Mouse (Mus musculus): ENCODE data around the gene Tmem248. TPM values are rescaled to one million over a fixed set of nuclear protein-coding genes. Genes with fewer than 3 reads are reported as not detected.

Gene Tmem248
- total and polyA plus RNA-seq, 3 experiments: 72.1 to 82.9 (median 80.9) TPM

GRCm38 (mm10) chr5:130217406-130217805, 525 bp downstream of the Tmem248 start:
- dilution Hi-C loops (cut with MboI; ENCODE audit: extremely low pct_ligation_motif_present, extremely low pct_unique_long_range_greater_than_20kb, low sequenced_read_pairs): no loop called here
- H3K36me3 ChIP-seq (replicated peaks in 1 of 2; ENCODE audit: control insufficient read depth in 1 of 2, insufficient read depth in 1 of 2, low read length in 1 of 2): peaks cover 14 to 36% of the 10 kb centered on the region in 2 experiments

GRCm38 (mm10) chr5:130218336-130218735, 1.5 kb downstream of the Tmem248 start:
- Histone ChIP-seq H3K79me2 (replicated peaks; ENCODE audit: control insufficient read depth, extremely low read depth, insufficient read depth, poor library complexity, severe bottlenecking) (peaks cover 12% of the 10 kb centered on the region), H3K27me3 (replicated peaks) (no peaks in the 10 kb centered on the region), H3K4me3 (replicated peaks in 1 of 3; ENCODE audit: low read depth in 2 of 3, low read length in 2 of 3, poor library complexity in 1 of 3) (no peak overlapping the region), H3K9ac (ENCODE audit: insufficient read depth, low read depth) (no peak overlapping the region), H3K9me3 (replicated peaks; ENCODE audit: low read length) (no peaks in the 10 kb centered on the region), H3K4me1 (ENCODE audit: control insufficient read depth in 1 of 2, insufficient read depth in 2 of 2) (peaks cover 0 to 10% of the 10 kb centered on the region in 2 experiments; a peak in 2 of 4 replicates), H3K4me2 (ENCODE audit: insufficient read depth, low read depth, poor library complexity, severe bottlenecking) (no peak overlapping the region), H3K27ac (ENCODE audit: insufficient read depth, low read depth) (no peak overlapping the region), H3K36me3 (replicated peaks in 1 of 2; ENCODE audit: control insufficient read depth in 1 of 2, insufficient read depth in 1 of 2, low read length in 1 of 2) (peaks cover 7 to 26% of the 10 kb centered on the region in 2 experiments)
- DNase-seq (ENCODE audit: extremely low read depth): no peak
- TF ChIP-seq ZC3H11A (IDR thresholded peaks at IDR 0.05; ENCODE audit: low read depth, low read length): no peak
- no peak for TF ChIP-seq POLR2AphosphoS2 (IDR thresholded peaks at IDR 0.05; ENCODE audit: low read depth, low read length)
- no peak for TF ChIP-seq USF1 (IDR thresholded peaks at IDR 0.05; ENCODE audit: low read depth, low read length)
- no peak for TF ChIP-seq IRF4 (IDR thresholded peaks at IDR 0.05; ENCODE audit: low read depth, low read length)
- no peak for TF ChIP-seq ELF1 (IDR thresholded peaks at IDR 0.05; ENCODE audit: low read depth, low read length)
- TF ChIP-seq BHLHE40 (IDR thresholded peaks at IDR 0.05; ENCODE audit: low read depth, low read length): no peak
- TF ChIP-seq ZNF384 (IDR thresholded peaks at IDR 0.05; ENCODE audit: low read depth, low read length): no peak
- no peak for TF ChIP-seq MXI1 (IDR thresholded peaks at IDR 0.05; ENCODE audit: low read depth, low read length)
- no peak for TF ChIP-seq SIN3A (IDR thresholded peaks at IDR 0.05; ENCODE audit: low read length)
- no peak for TF ChIP-seq GABPA (IDR thresholded peaks at IDR 0.05; ENCODE audit: insufficient replicate concordance, low read depth, low read length)
- no peak for TF ChIP-seq MAX (IDR thresholded peaks at IDR 0.05; ENCODE audit: low read length)
- TF ChIP-seq TCF12 (IDR thresholded peaks at IDR 0.05; ENCODE audit: low read depth, low read length): no peak
- TF ChIP-seq MEF2A (IDR thresholded peaks at IDR 0.05; ENCODE audit: borderline replicate concordance, low read depth, low read length): no peak
- dilution Hi-C loops (cut with MboI; ENCODE audit: extremely low pct_ligation_motif_present, extremely low pct_unique_long_range_greater_than_20kb, low sequenced_read_pairs): no loop called here
- in situ Hi-C loops (cut with MboI; ENCODE audit: low pct_ligation_motif_present, low pct_unique_long_range_greater_than_20kb, low sequenced_read_pairs): no loop called here

More at GRCm38 (mm10) chr5:130217406-130217805, 525 bp downstream of the Tmem248 start:
- DNase-seq (ENCODE audit: extremely low read depth): no peak
- no peak overlapping the region for H3K4me2 ChIP-seq (ENCODE audit: insufficient read depth, low read depth, poor library complexity, severe bottlenecking)
- peaks cover 0 to 7% of the 10 kb centered on the region in 2 experiments; a peak in 2 of 4 replicates for H3K4me1 ChIP-seq (ENCODE audit: control insufficient read depth in 1 of 2, insufficient read depth in 2 of 2)
- no peak overlapping the region for H3K27ac ChIP-seq (ENCODE audit: insufficient read depth, low read depth)
- H3K9ac ChIP-seq (ENCODE audit: insufficient read depth, low read depth): no peak overlapping the region
- H3K4me3 ChIP-seq (replicated peaks in 1 of 3; ENCODE audit: low read depth in 2 of 3, low read length in 2 of 3, poor library complexity in 1 of 3): no peak overlapping the region
- TF ChIP-seq USF1 (IDR thresholded peaks at IDR 0.05; ENCODE audit: low read depth, low read length) (no peak), ZNF384 (IDR thresholded peaks at IDR 0.05; ENCODE audit: low read depth, low read length) (no peak), CHD2 (IDR thresholded peaks at IDR 0.05; ENCODE audit: low read length) (no peak), MAX (IDR thresholded peaks at IDR 0.05; ENCODE audit: low read length) (no peak), TCF12 (IDR thresholded peaks at IDR 0.05; ENCODE audit: low read depth, low read length) (no peak), JUND (conservative IDR thresholded peaks at IDR 0.05; ENCODE audit: low read depth, low read length) (no peak), MEF2A (IDR thresholded peaks at IDR 0.05; ENCODE audit: borderline replicate concordance, low read depth, low read length) (no peak), NRF1 (IDR thresholded peaks at IDR 0.05; ENCODE audit: low read depth, low read length) (no peak), E2F4 (IDR thresholded peaks at IDR 0.05; ENCODE audit: insufficient replicate concordance, low read depth, low read length) (no peak), MAFK (IDR thresholded peaks at IDR 0.05; ENCODE audit: insufficient replicate concordance, low read length) (no peak), RCOR1 (conservative IDR thresholded peaks at IDR 0.05; ENCODE audit: low read depth, low read length) (no peak), ZC3H11A (IDR thresholded peaks at IDR 0.05; ENCODE audit: low read depth, low read length) (no peak), MYC (IDR thresholded peaks at IDR 0.05; ENCODE audit: low read depth, low read length) (no peak), CHD1 (IDR thresholded peaks at IDR 0.05; ENCODE audit: low read depth, low read length) (no peak), KAT2A (IDR thresholded peaks at IDR 0.05; ENCODE audit: insufficient replicate concordance, low read length) (no peak), POLR2A (IDR thresholded peaks at IDR 0.05; ENCODE audit: low read depth, low read length) (no peak), EP300 (IDR thresholded peaks at IDR 0.05; ENCODE audit: low read length) (no peak), POLR2AphosphoS2 (IDR thresholded peaks at IDR 0.05; ENCODE audit: low read depth, low read length) (no peak), GABPA (IDR thresholded peaks at IDR 0.05; ENCODE audit: insufficient replicate concordance, low read depth, low read length) (no peak)
- peaks cover 2% of the 10 kb centered on the region for H3K79me2 ChIP-seq (replicated peaks; ENCODE audit: control insufficient read depth, extremely low read depth, insufficient read depth, poor library complexity, severe bottlenecking)
- in situ Hi-C loops (cut with MboI; ENCODE audit: low pct_ligation_motif_present, low pct_unique_long_range_greater_than_20kb, low sequenced_read_pairs): no loop called here
- H3K9me3 ChIP-seq (replicated peaks; ENCODE audit: low read length): no peaks in the 10 kb centered on the region
- H3K27me3 ChIP-seq (replicated peaks): no peaks in the 10 kb centered on the region

Data from CH12.LX (cell line).